Mouse (Mus musculus) midbrain, embryonic 10.5 days (tissue): ENCODE data around the gene Gm49387. TPM values are rescaled to one million over a fixed set of nuclear protein-coding genes. Genes with fewer than 3 reads are reported as not detected.

Experiments used
- DNase-seq: peaks from one replicate; pipeline ENCODE4 v3.0.0-alpha.2; 2017; ENCODE audit warnings: low spot score
- H3K27ac ChIP-seq: fragments of 300-500 bp; sonication (generic); replicated peaks from 2 replicates; pipeline ENCODE4 v1.5.1; 2016; ENCODE audit warnings: mild to moderate bottlenecking
- H3K27me3 ChIP-seq: fragments of 300-500 bp; sonication (generic); 2 replicates; pipeline ENCODE4 v1.6.1; 2016; ENCODE audit warnings: low read depth, mild to moderate bottlenecking; ENCODE audit not compliant: poor library complexity, severe bottlenecking
- H3K36me3 ChIP-seq: fragments of 300-500 bp; sonication (generic); 2 replicates; pipeline ENCODE4 v1.6.1; 2016; ENCODE audit warnings: mild to moderate bottlenecking, moderate library complexity
- H3K4me1 ChIP-seq: fragments of 300-500 bp; sonication (generic); 2 replicates; pipeline ENCODE4 v1.6.1; 2016
- H3K4me3 ChIP-seq: fragments of 300-500 bp; sonication (generic); 2 replicates; pipeline ENCODE4 v1.5.1; 2016; ENCODE audit warnings: mild to moderate bottlenecking, moderate library complexity
- H3K9me3 ChIP-seq: fragments of 300-500 bp; sonication (generic); replicated peaks from 2 replicates; pipeline ENCODE4 v1.6.1; 2016; ENCODE audit warnings: mild to moderate bottlenecking
- WGBS: fragments of 180-500 bp; shearing (Covaris S2); methylation state at CpG from one replicate; pipeline ENCODE4 v1.1.7; 2016; 5-methylcytosine and 5-hydroxymethylcytosine counted together
- polyA plus RNA-seq: library from polyadenylated mRNA; unstranded; fragments of >200 nt; fragmentation: Nextera tagmentation; extraction: Ambion mirVana; gene quantifications from 2 replicates; pipeline ENCODE4 v1.2.1, GENCODE M21; 2016

Gm49387 gene
- polyA plus RNA-seq, 1 experiment from 2014 or later: 0.12 TPM

GRCm38 (mm10) chr14:31575866-31576265, 64.8 kb downstream of the Gm49387 start:
- no peaks in the 10 kb centered on the region for H3K9me3 ChIP-seq
- no peaks in the 10 kb centered on the region for H3K27me3 ChIP-seq
- H3K36me3 ChIP-seq: no peaks in the 10 kb centered on the region
- peaks cover 6% of the 10 kb centered on the region; the same call in 1 of the 2 replicates for H3K4me1 ChIP-seq
- H3K27ac ChIP-seq: no peak overlapping the region
- no peak overlapping the region for H3K4me3 ChIP-seq
- 88% methylated on average over 9 of the region's 9 CpGs for WGBS
- no peak for DNase-seq

- Histone ChIP-seq H3K27me3 (no peaks in the 10 kb centered on the region), H3K4me1 (peaks cover 6% of the 10 kb centered on the region; the same call in 1 of the 2 replicates), H3K4me3 (no peak overlapping the region), H3K36me3 (no peaks in the 10 kb centered on the region), H3K9me3 (no peaks in the 10 kb centered on the region), H3K27ac (no peak overlapping the region)
- 91% methylated on average over 18 of the region's 18 CpGs for WGBS
- DNase-seq: no peak
These were observed 65.6 kb downstream of the Gm49387 start for GRCm38 (mm10) chr14:31574903-31575665.

- Histone ChIP-seq H3K36me3 (no peaks in the 10 kb centered on the region), H3K9me3 (no peaks in the 10 kb centered on the region), H3K4me3 (no peak overlapping the region), H3K27ac (no peak overlapping the region), H3K27me3 (no peaks in the 10 kb centered on the region), H3K4me1 (peaks cover 10% of the 10 kb centered on the region)
- no peak for DNase-seq
- WGBS: 88% methylated on average over 9 of the region's 9 CpGs
These were observed 68.0 kb downstream of the Gm49387 start for GRCm38 (mm10) chr14:31572561-31573175.

- no peak for DNase-seq
- Histone ChIP-seq H3K27me3 (no peaks in the 10 kb centered on the region), H3K27ac (no peak overlapping the region), H3K4me3 (no peak overlapping the region), H3K36me3 (no peaks in the 10 kb centered on the region), H3K9me3 (no peaks in the 10 kb centered on the region), H3K4me1 (peaks cover 4% of the 10 kb centered on the region; the same call in 1 of the 2 replicates)
- 88% methylated on average over 5 of the region's 5 CpGs for WGBS
These were observed 69.3 kb downstream of the Gm49387 start for GRCm38 (mm10) chr14:31571419-31571818.

- no peak for DNase-seq
- Histone ChIP-seq H3K4me1 (peaks cover 6% of the 10 kb centered on the region), H3K4me3 (no peak overlapping the region), H3K36me3 (no peaks in the 10 kb centered on the region), H3K9me3 (no peaks in the 10 kb centered on the region), H3K27me3 (no peaks in the 10 kb centered on the region), H3K27ac (no peak overlapping the region)
- 86% methylated on average over 6 of the region's 6 CpGs for WGBS
These were observed 70.3 kb downstream of the Gm49387 start for GRCm38 (mm10) chr14:31570131-31570951.

GRCm38 (mm10) chr14:31569151-31569631, 71.5 kb downstream of the Gm49387 start:
- no peak for DNase-seq
- H3K27ac ChIP-seq: no peak overlapping the region

GRCm38 (mm10) chr14:31565478-31566212, 75.0 kb downstream of the Gm49387 start:
- Histone ChIP-seq H3K9me3 (no peaks in the 10 kb centered on the region), H3K36me3 (no peaks in the 10 kb centered on the region), H3K4me3 (no peak overlapping the region), H3K27ac (no peak overlapping the region), H3K27me3 (no peaks in the 10 kb centered on the region), H3K4me1 (peaks cover 17% of the 10 kb centered on the region)
- WGBS: 83% methylated on average over 9 of the region's 9 CpGs
- DNase-seq: no peak

More at GRCm38 (mm10) chr14:31569151-31569631, 71.5 kb downstream of the Gm49387 start:
- 75% methylated on average over 7 of the region's 7 CpGs for WGBS
- no peaks in the 10 kb centered on the region for H3K9me3 ChIP-seq
- H3K4me1 ChIP-seq: peaks cover 17% of the 10 kb centered on the region
- H3K36me3 ChIP-seq: no peaks in the 10 kb centered on the region
- no peaks in the 10 kb centered on the region for H3K27me3 ChIP-seq
- H3K4me3 ChIP-seq: no peak overlapping the region

GRCm38 (mm10) chr14:31564452-31565179, 76.1 kb downstream of the Gm49387 start:
- 43% methylated on average over 6 of the region's 6 CpGs for WGBS
- peak; percentile 18 for DNase-seq
- Histone ChIP-seq H3K27me3 (no peaks in the 10 kb centered on the region), H3K36me3 (no peaks in the 10 kb centered on the region), H3K4me3 (no peak overlapping the region), H3K9me3 (no peaks in the 10 kb centered on the region), H3K27ac (0 out of 2 replicates have a peak overlapping the region, but pooled peaks have one; percentile 9), H3K4me1 (peaks cover 17% of the 10 kb centered on the region)

GRCm38 (mm10) chr14:31560886-31561285, 79.8 kb downstream of the Gm49387 start:
- Histone ChIP-seq H3K4me3 (no peak overlapping the region), H3K27ac (no peak overlapping the region), H3K36me3 (no peaks in the 10 kb centered on the region), H3K9me3 (no peaks in the 10 kb centered on the region), H3K27me3 (no peaks in the 10 kb centered on the region), H3K4me1 (peaks cover 17% of the 10 kb centered on the region)
- WGBS: 79% methylated on average over 5 of the region's 5 CpGs
- no peak for DNase-seq

- no peak overlapping the region for H3K27ac ChIP-seq
- H3K36me3 ChIP-seq: no peaks in the 10 kb centered on the region
- no peaks in the 10 kb centered on the region for H3K27me3 ChIP-seq
- DNase-seq: no peak
- H3K4me1 ChIP-seq: peaks cover 5% of the 10 kb centered on the region; the same call in 1 of the 2 replicates
- no peak overlapping the region for H3K4me3 ChIP-seq
- H3K9me3 ChIP-seq: no peaks in the 10 kb centered on the region
- WGBS: 62% methylated on average over 5 of the region's 5 CpGs
These were observed 81.5 kb downstream of the Gm49387 start for GRCm38 (mm10) chr14:31559216-31559615.

GRCm38 (mm10) chr14:31557784-31558183, 82.9 kb downstream of the Gm49387 start:
- no peaks in the 10 kb centered on the region for H3K27me3 ChIP-seq
- peaks cover 5% of the 10 kb centered on the region; the same call in 1 of the 2 replicates for H3K4me1 ChIP-seq
- no peak overlapping the region for H3K4me3 ChIP-seq
- no peaks in the 10 kb centered on the region for H3K36me3 ChIP-seq
- H3K9me3 ChIP-seq: no peaks in the 10 kb centered on the region
- no peak for DNase-seq
- WGBS: 88% methylated on average over 9 of the region's 9 CpGs
- no peak overlapping the region for H3K27ac ChIP-seq
